Mouse (Mus musculus): Measurements from ENCODE around the gene Ptger1. TPM values are rescaled to one million over a fixed set of nuclear protein-coding genes. Genes with fewer than 3 reads are reported as not detected.

Ptger1 gene
- 0.09 and 0.19 TPM in 2 replicates for polyA plus RNA-seq (2012; rRNA removed)
- polyA plus RNA-seq (2014; fragmentation: Nextera tagmentation; extraction: Ambion mirVana) = 0.18 and 0.47 TPM in 2 replicates

DNA sequence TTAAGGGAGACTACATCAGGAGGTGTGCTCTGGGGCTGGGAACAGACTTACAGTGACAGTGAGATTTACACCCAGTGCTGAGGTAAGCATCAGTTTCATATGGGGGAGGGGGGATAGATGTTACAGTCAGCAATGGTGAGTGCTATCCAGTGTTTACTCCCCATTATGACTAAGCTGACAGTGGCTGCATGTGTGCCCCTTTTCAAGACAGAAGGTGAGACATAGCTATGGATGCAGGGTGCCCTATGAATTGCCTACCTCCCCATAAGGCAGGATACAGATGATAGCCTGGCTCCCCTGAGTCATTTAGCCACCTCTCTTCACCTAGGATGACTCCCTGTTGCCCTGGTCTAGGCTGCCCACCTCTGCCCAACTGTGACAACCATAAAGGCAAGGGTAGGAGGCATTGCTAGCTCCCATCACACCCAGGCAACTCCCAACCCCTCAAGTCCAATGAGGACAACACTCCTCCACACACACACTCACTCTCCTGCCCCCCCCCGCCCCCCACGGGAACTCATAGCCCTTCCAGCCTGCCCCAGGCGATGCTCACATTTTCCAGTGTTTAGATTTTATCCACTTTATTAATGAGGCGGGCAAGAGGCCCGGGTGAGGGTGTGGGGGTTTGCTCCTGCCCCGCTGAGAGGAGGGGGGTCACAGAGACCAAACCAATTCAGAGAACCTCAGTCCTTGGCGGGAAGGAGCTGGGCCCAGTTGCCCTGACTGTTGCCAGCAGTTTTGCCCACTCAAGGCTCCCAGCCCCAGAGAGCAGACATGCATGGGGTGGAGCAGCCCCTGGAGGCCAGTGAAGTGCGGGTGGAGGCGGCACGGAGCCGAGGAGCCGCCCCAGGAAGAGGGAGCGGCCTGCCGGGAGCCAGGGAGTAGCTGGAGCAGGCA is at the start of gene Ptger1:
TSS of gene Ptger1 (plus strand) at position 710 of the 897 bp plus-strand sequence.
- Histone ChIP-seq H3K4me3 (ENCODE audit: insufficient read depth in 1 of 2, low read depth in 2 of 2, low read length in 2 of 2) (no peak within 1 kb of the TSS), H3K27me3 (ENCODE audit: control insufficient read depth, insufficient read depth, low read length) (no peaks in the 10 kb centered on the region; the same call in 1 of the 2 replicates), H3K27ac (no peak within 1 kb of the TSS), H3K4me1 (replicated peaks; ENCODE audit: control insufficient read depth in 2 of 2, insufficient read depth in 2 of 2, low read length in 1 of 2) (no peaks in the 10 kb centered on the region; a peak in 3 of 4 replicates), H3K4me2 (ENCODE audit: low read depth) (no peak within 1 kb of the TSS), H3K9me3 (ENCODE audit: control insufficient read depth, low read length) (no peaks in the 10 kb centered on the region), H3K9ac (replicated peaks) (no peak within 1 kb of the TSS), H3K36me3 (replicated peaks; ENCODE audit: control insufficient read depth, insufficient read depth, low read depth) (no peaks in the 10 kb centered on the region)
- WGBS (ENCODE audit: insufficient replicate concordance) = 28% methylated on average over 14 of the region's 14 CpGs
- TF ChIP-seq EP300 (IDR thresholded peaks at IDR 0.05; ENCODE audit: low read depth) (no peak), CTCF (IDR thresholded peaks at IDR 0.05; ENCODE audit: low read depth) (no peak)
- ATAC-seq (ENCODE audit: insufficient read depth) (no peak), DNase-seq (ENCODE audit: low read depth in 3 of 3, low spot score in 3 of 3) (no peak)

GRCm38 (mm10) chr8:83617111-83617510 is 49.4 kb upstream of the Ptger1 start:
- peaks cover 0 to 3% of the 10 kb centered on the region in 2 experiments; a peak in 1 of 4 replicates for H3K4me1 ChIP-seq (replicated peaks; ENCODE audit: control insufficient read depth in 2 of 2, insufficient read depth in 2 of 2, low read length in 1 of 2)
- no peak overlapping the region for H3K4me3 ChIP-seq (ENCODE audit: insufficient read depth in 1 of 2, low read depth in 2 of 2, low read length in 2 of 2)
- no peak overlapping the region for H3K4me2 ChIP-seq (ENCODE audit: low read depth)
- no peak overlapping the region for H3K27ac ChIP-seq
- H3K27me3 ChIP-seq (ENCODE audit: control insufficient read depth, insufficient read depth, low read length) = no peaks in the 10 kb centered on the region
- no peaks in the 10 kb centered on the region for H3K9me3 ChIP-seq (ENCODE audit: control insufficient read depth, low read length)
- ATAC-seq (ENCODE audit: insufficient read depth) = no peak
- TF ChIP-seq CTCF (IDR thresholded peaks at IDR 0.05; ENCODE audit: low read depth) (no peak), EP300 (IDR thresholded peaks at IDR 0.05; ENCODE audit: low read depth) (no peak)
- H3K36me3 ChIP-seq (replicated peaks; ENCODE audit: control insufficient read depth, insufficient read depth, low read depth) = peaks cover 21% of the 10 kb centered on the region
- no peak for DNase-seq (ENCODE audit: low read depth in 3 of 3, low spot score in 3 of 3)
- no peak overlapping the region for H3K9ac ChIP-seq (replicated peaks)
- 63% methylated on average over 2 of the region's 2 CpGs for WGBS (ENCODE audit: insufficient replicate concordance)

DNA sequence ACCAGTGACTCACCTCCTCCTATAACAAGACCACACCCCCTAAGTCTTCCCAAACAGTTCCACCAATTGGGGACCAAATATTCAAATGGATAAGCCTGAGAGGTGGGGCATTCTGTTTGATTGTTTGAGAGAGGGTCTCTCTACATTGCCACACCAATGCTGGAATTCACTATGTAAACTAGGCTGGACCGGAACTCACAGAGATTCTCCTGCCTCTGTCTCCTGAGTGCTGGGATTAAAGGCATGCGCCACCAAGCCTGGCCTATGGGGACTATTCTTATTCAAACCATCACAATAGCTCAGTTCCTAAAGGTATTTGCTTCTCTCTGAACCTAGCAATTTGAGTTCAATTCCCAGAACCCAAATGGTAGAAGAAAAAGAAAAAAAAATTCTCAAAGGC is 47.9 kb upstream of the Ptger1 start:
- TF ChIP-seq EP300 (IDR thresholded peaks at IDR 0.05; ENCODE audit: low read depth) (no peak), CTCF (IDR thresholded peaks at IDR 0.05; ENCODE audit: low read depth) (no peak)
- DNase-seq (ENCODE audit: low read depth in 3 of 3, low spot score in 3 of 3) = no peak
- Histone ChIP-seq H3K27ac (no peak overlapping the region), H3K4me2 (ENCODE audit: low read depth) (no peak overlapping the region), H3K4me1 (replicated peaks; ENCODE audit: control insufficient read depth in 2 of 2, insufficient read depth in 2 of 2, low read length in 1 of 2) (peaks cover 12 to 14% of the 10 kb centered on the region in 2 experiments), H3K36me3 (replicated peaks; ENCODE audit: control insufficient read depth, insufficient read depth, low read depth) (peaks cover 6% of the 10 kb centered on the region), H3K4me3 (ENCODE audit: insufficient read depth in 1 of 2, low read depth in 2 of 2, low read length in 2 of 2) (no peak overlapping the region), H3K27me3 (ENCODE audit: control insufficient read depth, insufficient read depth, low read length) (no peaks in the 10 kb centered on the region), H3K9ac (replicated peaks) (no peak overlapping the region), H3K9me3 (ENCODE audit: control insufficient read depth, low read length) (no peaks in the 10 kb centered on the region)
- 94% methylated on average over 2 of the region's 2 CpGs for WGBS (ENCODE audit: insufficient replicate concordance)
- no peak for ATAC-seq (ENCODE audit: insufficient read depth)

DNA sequence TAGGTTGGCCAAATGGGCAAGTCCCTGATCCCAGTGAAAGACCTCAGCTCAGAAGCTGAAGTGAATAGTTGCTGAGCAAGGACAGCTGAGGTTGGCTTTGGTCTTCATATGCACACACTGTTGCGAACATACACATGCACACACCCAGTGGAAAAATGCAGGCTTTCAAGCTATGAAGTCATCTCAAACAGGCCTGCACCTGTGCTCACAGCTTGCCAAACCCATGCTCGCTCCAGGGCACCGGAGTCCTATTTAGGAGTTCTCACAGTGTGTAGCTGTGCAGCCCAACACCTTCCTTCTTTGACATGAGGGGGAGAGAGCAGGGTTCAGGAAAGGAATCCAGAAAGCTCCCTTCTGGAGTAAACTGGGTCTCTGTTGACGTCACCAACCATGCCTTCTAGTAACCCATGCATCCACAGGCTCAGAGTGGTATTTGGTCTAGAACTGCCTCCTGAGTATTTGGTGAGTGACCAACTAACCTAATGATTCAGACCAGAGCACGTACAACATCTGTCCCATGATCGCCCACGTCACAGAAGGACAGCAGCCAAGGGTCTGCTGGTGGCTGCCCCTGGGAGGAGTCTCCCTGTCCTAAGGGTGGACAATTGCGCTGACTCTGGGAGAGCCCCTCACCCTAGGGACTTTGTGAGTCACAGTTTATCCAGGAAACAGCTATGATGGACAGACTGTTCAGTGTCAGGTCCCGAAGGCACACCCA is 46.8 kb upstream of the Ptger1 start:
- H3K36me3 ChIP-seq (replicated peaks; ENCODE audit: control insufficient read depth, insufficient read depth, low read depth) = no peaks in the 10 kb centered on the region; the same call in 1 of the 2 replicates
- ATAC-seq (ENCODE audit: insufficient read depth) (no peak), DNase-seq (ENCODE audit: low read depth in 3 of 3, low spot score in 3 of 3) (no peak)
- H3K27ac ChIP-seq = no peak overlapping the region
- TF ChIP-seq EP300 (IDR thresholded peaks at IDR 0.05; ENCODE audit: low read depth) (no peak), CTCF (IDR thresholded peaks at IDR 0.05; ENCODE audit: low read depth) (no peak)
- H3K27me3 ChIP-seq (ENCODE audit: control insufficient read depth, insufficient read depth, low read length) = no peaks in the 10 kb centered on the region
- WGBS (ENCODE audit: insufficient replicate concordance) = 83% methylated on average over 9 of the region's 9 CpGs
- no peak overlapping the region for H3K4me2 ChIP-seq (ENCODE audit: low read depth)
- no peak overlapping the region for H3K9ac ChIP-seq (replicated peaks)
- no peaks in the 10 kb centered on the region for H3K9me3 ChIP-seq (ENCODE audit: control insufficient read depth, low read length)
- H3K4me1 ChIP-seq (replicated peaks; ENCODE audit: control insufficient read depth in 2 of 2, insufficient read depth in 2 of 2, low read length in 1 of 2) = peaks cover 21 to 22% of the 10 kb centered on the region in 2 experiments
- no peak overlapping the region for H3K4me3 ChIP-seq (ENCODE audit: insufficient read depth in 1 of 2, low read depth in 2 of 2, low read length in 2 of 2)
